Mouse (Mus musculus): ENCODE results near the gene Foxo4.

The Foxo4 gene

DNA sequence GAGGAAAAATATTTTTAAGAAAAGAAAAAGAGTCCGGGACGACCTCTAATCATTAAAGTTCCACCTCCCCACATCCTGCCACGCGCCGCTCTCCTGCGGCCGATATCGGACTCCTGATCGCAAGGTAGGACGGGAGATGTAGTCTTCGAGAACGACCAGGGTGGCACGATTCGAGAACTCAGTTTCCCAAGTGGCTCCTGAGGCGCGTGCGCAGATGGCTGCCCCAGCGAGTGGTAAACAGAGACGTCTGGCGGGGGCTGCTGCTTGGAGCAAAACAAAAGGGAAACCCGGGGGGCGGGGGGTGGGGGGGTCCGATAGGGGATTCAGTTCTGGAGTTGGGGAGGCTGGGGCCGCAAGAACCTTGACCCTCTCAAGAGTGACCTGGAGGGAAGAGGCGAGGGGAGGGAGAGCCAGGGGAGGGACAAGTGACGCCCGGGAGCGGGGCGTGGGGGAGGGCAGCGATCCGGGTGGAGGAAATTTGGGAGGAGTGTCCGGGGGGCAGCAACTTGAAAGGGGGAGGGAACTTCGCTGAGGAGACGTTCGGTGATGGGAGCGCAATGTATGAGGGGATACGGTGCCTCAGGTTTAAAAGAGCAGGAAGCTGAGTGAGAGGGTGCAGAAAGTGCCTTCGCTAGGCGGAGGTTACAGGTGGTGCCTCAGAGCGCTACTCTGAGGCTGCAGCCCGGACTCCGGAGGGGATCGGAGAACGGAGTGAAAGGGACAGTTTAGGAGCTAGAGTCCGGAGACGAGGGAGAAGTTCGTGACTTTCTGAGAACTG is at the start of gene Foxo4:
Foxo4 (plus strand) TSS at position 577 of the 778 bp plus-strand sequence.
- peak; percentile 72 to 81 for DNase-seq (ENCODE audit: low spot score in 2 of 2)

- DNase-seq (ENCODE audit: low spot score in 2 of 2), result peak; percentile 84 to 87
Observed at GRCm38 (mm10) chrX:101221834-101222795, 32.2 kb upstream of the Foxo4 start, which contains the start of gene Snx12. Gene Snx12, minus strand, starts transcription at chrX:101222563.

DNA sequence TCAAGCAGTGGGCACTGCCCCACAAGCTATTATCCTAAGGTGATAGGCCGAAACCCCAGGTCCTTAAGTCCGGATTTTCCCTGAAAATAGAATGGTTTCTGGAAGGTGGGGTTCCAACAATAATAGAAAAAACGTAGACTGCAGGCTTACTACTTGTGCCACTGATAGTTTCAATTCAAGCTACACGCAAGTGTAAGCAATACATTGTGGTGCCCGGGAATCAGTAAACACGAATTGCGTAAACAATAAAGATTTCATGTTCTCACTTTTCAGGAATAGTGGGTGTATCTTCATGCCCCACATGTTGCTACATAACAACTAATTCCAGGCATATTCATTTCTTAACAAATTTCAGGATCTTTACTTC is 31.5 kb upstream of the Foxo4 start:
- no peak for DNase-seq (ENCODE audit: low spot score in 2 of 2)

GRCm38 (mm10) chrX:101245011-101245410 is 9.3 kb upstream of the Foxo4 start:
- DNase-seq (ENCODE audit: low spot score in 2 of 2), result no peak

DNA sequence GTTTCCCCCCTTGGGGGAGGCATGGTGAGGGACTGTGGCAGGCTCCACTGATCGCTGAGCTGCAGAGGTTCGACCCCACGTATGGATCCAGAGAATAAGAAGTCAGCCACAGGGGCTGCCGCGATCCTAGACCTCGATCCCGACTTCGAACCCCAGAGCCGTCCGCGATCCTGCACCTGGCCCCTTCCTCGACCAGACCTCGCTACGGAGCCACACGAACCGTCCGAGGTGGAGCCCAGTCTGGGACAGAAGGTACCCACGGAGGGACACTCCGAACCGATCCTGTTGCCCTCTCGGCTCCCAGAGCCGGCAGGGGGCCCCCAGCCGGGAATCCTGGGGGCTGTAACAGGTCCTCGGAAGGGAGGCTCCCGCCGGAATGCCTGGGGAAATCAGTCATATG is 412 bp downstream of the Foxo4 start:
- no peak for DNase-seq (ENCODE audit: low spot score in 2 of 2)

DNA sequence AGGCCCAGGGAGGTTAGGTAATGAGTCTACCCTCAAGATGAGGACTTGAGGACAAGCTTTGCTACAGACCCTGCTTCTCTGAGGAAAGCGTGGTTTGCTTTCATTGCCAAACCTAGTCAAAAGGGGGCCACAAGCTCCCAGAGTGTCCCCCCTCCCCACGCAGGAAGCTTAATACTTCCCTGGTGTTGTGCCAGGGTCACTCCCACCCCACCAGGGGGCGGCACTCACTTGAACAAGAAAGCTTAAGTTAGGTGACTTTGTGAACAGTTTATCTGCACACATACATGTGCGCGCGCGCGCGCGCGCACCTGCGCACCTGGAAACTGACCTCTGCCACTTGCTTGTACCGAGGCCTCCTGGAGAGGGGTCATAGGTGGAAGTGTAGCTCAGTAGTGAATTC is 2.3 kb downstream of the Foxo4 start:
- peak; percentile 27 to 50 for DNase-seq (ENCODE audit: low spot score in 2 of 2)

GRCm38 (mm10) chrX:101260441-101261325 is 6.4 kb downstream of the Foxo4 start:
- DNase-seq (ENCODE audit: low spot score in 2 of 2), result no peak

DNA sequence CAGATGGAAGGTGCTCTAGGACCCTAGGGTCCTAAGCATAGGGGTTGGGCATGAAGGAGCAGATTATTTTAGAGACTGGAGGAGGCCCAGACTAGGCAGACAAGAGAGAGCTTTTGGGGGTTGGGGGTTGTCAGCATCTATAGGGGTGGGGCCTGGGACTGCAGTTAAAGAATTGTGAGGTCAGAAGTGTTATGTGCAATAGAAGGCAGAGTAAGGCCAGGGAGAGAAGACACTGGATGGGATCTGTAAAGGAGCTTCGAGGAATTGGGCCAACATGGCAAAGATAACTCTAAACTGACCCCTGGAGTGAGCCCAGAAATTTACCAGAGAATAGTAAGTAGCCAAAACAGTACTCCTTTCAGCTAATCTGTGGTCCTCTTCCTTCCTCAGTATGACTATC is 9.6 kb downstream of the Foxo4 start, which contains the start of gene Gm614:
Gm614 (minus strand) TSS at position 101 of the 400 bp plus-strand sequence.
- DNase-seq (ENCODE audit: low spot score in 2 of 2), result no peak

DNA sequence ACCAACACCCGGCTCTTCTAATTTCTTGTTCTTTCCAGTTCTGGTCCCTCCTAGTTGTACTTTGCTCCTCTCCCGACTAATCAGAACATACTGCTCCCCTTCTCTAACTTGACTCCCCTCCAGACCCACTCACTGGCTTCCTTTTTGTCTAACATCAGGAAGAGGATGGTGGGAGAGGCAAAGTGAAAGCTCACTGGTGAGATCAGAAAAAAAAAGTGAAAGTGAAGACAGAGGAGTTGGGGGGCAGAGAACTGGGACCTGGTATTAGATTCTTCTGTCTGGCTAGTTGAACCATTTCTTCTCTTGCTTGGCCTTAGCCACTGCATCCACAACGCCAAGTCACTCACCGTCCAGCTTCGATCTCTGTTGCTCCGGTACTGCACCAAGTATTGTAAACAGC is 12.3 kb downstream of the Foxo4 start:
- DNase-seq (ENCODE audit: low spot score in 2 of 2), result no peak

- peak; percentile 79 to 82 for DNase-seq (ENCODE audit: low spot score in 2 of 2)
Observed at GRCm38 (mm10) chrX:101268025-101268754, 13.9 kb downstream of the Foxo4 start, which contains the start of gene Il2rg. Gene Il2rg, minus strand, starts transcription at chrX:101268255.

- DNase-seq (ENCODE audit: low spot score in 2 of 2), result no peak
Observed at GRCm38 (mm10) chrX:101268755-101269124, 14.4 kb downstream of the Foxo4 start, which contains the start of gene Gm20489. Gene Gm20489, minus strand, starts transcription at chrX:101269023.

GRCm38 (mm10) chrX:101273410-101273809 is 19.1 kb downstream of the Foxo4 start:
- no peak for DNase-seq (ENCODE audit: low spot score in 2 of 2)

GRCm38 (mm10) chrX:101273875-101274738 is 19.8 kb downstream of the Foxo4 start, which contains the start of gene Med12:
Gene Med12, plus strand, starts transcription at chrX:101274030.
- DNase-seq (ENCODE audit: low spot score in 2 of 2), result peak; percentile 87 to 90

- no peak for DNase-seq (ENCODE audit: low spot score in 2 of 2)
Observed at GRCm38 (mm10) chrX:101282813-101283212, 28.5 kb downstream of the Foxo4 start.

DNA sequence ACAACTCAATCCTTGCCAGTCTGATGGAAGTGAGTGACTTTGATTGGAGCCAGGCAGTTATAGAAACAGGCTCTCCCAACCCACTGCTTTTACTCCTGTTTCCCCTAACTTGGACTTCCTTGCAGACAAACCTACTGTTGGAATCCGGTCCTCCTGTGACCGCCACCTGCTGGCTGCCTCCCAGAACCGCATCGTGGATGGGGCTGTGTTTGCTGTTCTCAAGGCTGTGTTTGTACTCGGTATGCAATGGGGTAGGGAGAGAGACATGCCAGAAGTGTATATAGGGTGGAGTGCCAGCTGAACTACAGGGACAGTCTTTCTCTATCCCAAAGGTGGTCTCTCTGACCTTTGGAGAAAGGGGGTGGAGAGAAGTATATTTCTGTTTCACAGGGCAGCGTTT is 31.2 kb downstream of the Foxo4 start:
- peak; percentile 32 to 62 for DNase-seq (ENCODE audit: low spot score in 2 of 2)

- DNase-seq (ENCODE audit: low spot score in 2 of 2), result no peak
Observed at GRCm38 (mm10) chrX:101285953-101286670, 31.8 kb downstream of the Foxo4 start.

GRCm38 (mm10) chrX:101287543-101287942 is 33.2 kb downstream of the Foxo4 start:
- no peak for DNase-seq (ENCODE audit: low spot score in 2 of 2)

DNA sequence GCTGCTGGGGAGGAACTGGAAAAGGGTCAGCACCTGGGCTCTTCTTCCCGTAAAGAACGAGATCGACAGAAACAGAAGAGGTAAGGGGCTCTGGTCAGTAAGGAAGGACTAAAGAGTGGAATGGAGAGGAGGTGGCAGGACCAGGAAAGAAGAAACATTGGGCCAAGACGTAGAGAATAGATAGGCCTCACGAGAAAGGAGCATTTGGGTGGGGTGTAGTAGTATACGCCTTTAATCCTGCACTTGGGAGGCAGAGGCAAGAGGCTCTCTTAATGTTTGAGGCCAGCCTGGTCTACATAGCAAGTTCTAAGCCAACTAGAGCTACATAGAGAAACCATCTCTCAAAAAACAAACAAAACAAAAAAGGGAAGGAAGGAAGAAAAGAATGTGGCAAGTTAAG is 34.1 kb downstream of the Foxo4 start:
- no peak for DNase-seq (ENCODE audit: low spot score in 2 of 2)

DNA sequence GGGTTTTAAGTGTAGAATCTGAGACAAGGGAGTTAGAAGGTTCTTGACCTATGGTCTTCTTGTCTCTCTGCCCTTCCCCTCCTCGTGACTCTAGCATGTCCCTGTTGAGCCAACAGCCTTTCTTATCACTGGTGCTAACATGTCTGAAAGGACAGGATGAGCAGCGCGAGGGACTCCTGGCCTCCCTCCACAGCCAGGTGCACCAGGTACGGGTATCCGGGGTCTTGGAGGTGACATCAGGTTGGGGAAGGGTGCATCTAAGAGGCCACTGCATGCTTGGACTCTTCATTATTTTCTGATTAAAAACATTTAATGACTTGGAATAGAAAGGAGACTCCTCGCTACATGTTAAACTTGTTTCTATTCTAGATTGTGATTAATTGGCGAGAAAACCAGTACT is 34.7 kb downstream of the Foxo4 start:
- DNase-seq (ENCODE audit: low spot score in 2 of 2), result no peak

Measured in natural killer cell, adult 2 months (primary cell).